ENCODE assay signal across 8 mouse cellular contexts in genomic region chr7:105602860-105603623, GRCm38 (mm10). TPM values are rescaled to one million over a fixed set of nuclear protein-coding genes. Genes with fewer than 3 reads are reported as not detected.
DNase-seq lines count a peak whose midpoint lies in the region; ATAC-seq and TF ChIP-seq lines count a peak whose summit lies in the region.

No protein-coding gene starts in this region.

- H3K27ac ChIP-seq in left cerebral cortex, adult 2 months: no peak overlapping the region

- peak; percentile 74 for TF ChIP-seq CTCF in left cerebral cortex, adult 2 months (IDR thresholded peaks at IDR 0.05)

- ATAC-seq in megakaryocyte progenitor cell, adult 5-6 weeks (replicated peaks; ENCODE audit: poor library complexity): peak; percentile 97
- no peak for ATAC-seq in activated CD4-positive, CD25-positive, alpha-beta regulatory T cell, adult 4 months

- intact Hi-C loops in left cerebral cortex, adult 2 months (cut with DNase I): loop anchor here (2.0 kb wide), 1 partner anchor 54 kb away; no protein-coding TSS in a partner anchor

- H3K4me3 ChIP-seq in left cerebral cortex, adult 2 months: no peak overlapping the region

- DNase-seq in adipocyte (ENCODE audit: low spot score): peak; percentile 73
- peak; percentile 84 to 90 for DNase-seq in cerebellum, postnatal 14 days
- peak; percentile 29 to 34 for DNase-seq in gastrocnemius, adult 8-10 months (ENCODE audit: low spot score in 2 of 2)
- DNase-seq in hindlimb bud, embryonic 11.5 days (ENCODE audit: extremely low spot score, low read depth, low spot score): peak; percentile 44
- DNase-seq in left cerebral cortex, adult 2 months (ENCODE audit: extremely low spot score in 1 of 2, low spot score in 2 of 2): peak; percentile 65
- peak; percentile 71 for DNase-seq in right cerebral cortex, postnatal 14 days

RNA-seq across cellular contexts. Expression of gene Hpx, which starts 3.1 kb away (rescaled TPM):
- total RNA-seq in gastrocnemius, adult 8-10 months (2022): under 1 TPM in 1 of 4 experiments, not detected in 3; 0.64 TPM
- under 1 TPM; 0.30 to 0.68 TPM for total RNA-seq in left cerebral cortex, adult 2 months (2021)
- not detected in 2 replicates for total RNA-seq in megakaryocyte progenitor cell, adult 5-6 weeks (2015)
- total RNA-seq in megakaryocyte progenitor cell, adult 5-6 weeks (2017): not detected in 2 replicates
- polyA plus RNA-seq in activated CD4-positive, CD25-positive, alpha-beta regulatory T cell, adult 4 months (2017; shearing (Covaris generic)): not detected

RNA-seq across cellular contexts. Expression of gene Apbb1, which starts 21.6 kb away (rescaled TPM):
- 1 to 10 TPM; 4.7 to 8.0 (median 6.8) TPM for total RNA-seq in gastrocnemius, adult 8-10 months (2022)
- 100 to 1,000 TPM; 440 to 458 TPM for total RNA-seq in left cerebral cortex, adult 2 months (2021)
- total RNA-seq in megakaryocyte progenitor cell, adult 5-6 weeks (2015): not detected in 2 replicates
- total RNA-seq in megakaryocyte progenitor cell, adult 5-6 weeks (2017): not detected in 2 replicates
- 1 to 10 TPM; 3.5 to 4.2 TPM for polyA plus RNA-seq in activated CD4-positive, CD25-positive, alpha-beta regulatory T cell, adult 4 months (2017; shearing (Covaris generic))

RNA-seq across cellular contexts. Expression of gene Trim3, which starts 30.3 kb away (rescaled TPM):
- total RNA-seq in gastrocnemius, adult 8-10 months (2022): 10 to 100 TPM; 10.0 to 14.9 (median 12.3) TPM
- 100 to 1,000 TPM; 151 to 165 TPM for total RNA-seq in left cerebral cortex, adult 2 months (2021)
- total RNA-seq in megakaryocyte progenitor cell, adult 5-6 weeks (2015): 2.8 and 3.3 TPM in 2 replicates
- total RNA-seq in megakaryocyte progenitor cell, adult 5-6 weeks (2017): 1.8 and 3.2 TPM in 2 replicates
- 1 to 10 TPM; 1.9 to 2.5 TPM for polyA plus RNA-seq in activated CD4-positive, CD25-positive, alpha-beta regulatory T cell, adult 4 months (2017; shearing (Covaris generic))

RNA-seq across cellular contexts. Expression of gene Timm10b, which starts 36.8 kb away (rescaled TPM):
- total RNA-seq in gastrocnemius, adult 8-10 months (2022): 10 to 100 TPM; 57.2 to 68.1 (median 62.0) TPM
- total RNA-seq in left cerebral cortex, adult 2 months (2021): 10 to 100 TPM; 67.8 to 76.8 TPM
- 64.6 and 65.0 TPM in 2 replicates for total RNA-seq in megakaryocyte progenitor cell, adult 5-6 weeks (2015)
- 64.7 and 82.0 TPM in 2 replicates for total RNA-seq in megakaryocyte progenitor cell, adult 5-6 weeks (2017)
- 100 to 1,000 TPM; 214 to 228 TPM for polyA plus RNA-seq in activated CD4-positive, CD25-positive, alpha-beta regulatory T cell, adult 4 months (2017; shearing (Covaris generic))

RNA-seq across cellular contexts. Expression of gene Arfip2, which starts 37.2 kb away (rescaled TPM):
- total RNA-seq in gastrocnemius, adult 8-10 months (2022): 1 to 10 TPM; 3.3 to 7.9 (median 6.2) TPM
- total RNA-seq in left cerebral cortex, adult 2 months (2021): 100 to 1,000 TPM in 1 of 2 experiments, 10 to 100 TPM in 1; 93.3 to 109 TPM
- 16.0 and 18.5 TPM in 2 replicates for total RNA-seq in megakaryocyte progenitor cell, adult 5-6 weeks (2015)
- 57.5 and 59.8 TPM in 2 replicates for total RNA-seq in megakaryocyte progenitor cell, adult 5-6 weeks (2017)
- 10 to 100 TPM; 12.4 to 13.6 TPM for polyA plus RNA-seq in activated CD4-positive, CD25-positive, alpha-beta regulatory T cell, adult 4 months (2017; shearing (Covaris generic))

Comparison
In these comparisons a context has a peak if more than half of its experiments do, and no peak if none do; other contexts are left out.
1. DNase-seq: peak in every context shown above with its lines; median percentile 87 in cerebellum, postnatal 14 days; 73 in adipocyte; 71 in right cerebral cortex, postnatal 14 days; 65 in left cerebral cortex, adult 2 months; 44 in hindlimb bud, embryonic 11.5 days; 32 in gastrocnemius, adult 8-10 months.
2. RNA of gene Apbb1, which starts 21.6 kb away (total RNA-seq): 440 to 458 TPM in left cerebral cortex, adult 2 months; 4.7 to 8.0 TPM in gastrocnemius, adult 8-10 months and not detected in megakaryocyte progenitor cell, adult 5-6 weeks; every median in the first group is over 10 times any median in the second.
3. RNA of gene Trim3, which starts 30.3 kb away (total RNA-seq): 151 to 165 TPM in left cerebral cortex, adult 2 months; 10.0 to 14.9 TPM in gastrocnemius, adult 8-10 months and 1.8 to 3.3 TPM in megakaryocyte progenitor cell, adult 5-6 weeks; every median in the first group is over 4 times any median in the second.